Mouse (Mus musculus) right cerebral cortex, postnatal 14 days (tissue): Measurements from ENCODE around the gene Gm48552.

Source experiments
- DNase-seq: peaks from one replicate; pipeline ENCODE4 v3.0.0; 2022

Gm48552 gene

GRCm38 (mm10) chr10:81421041-81421796, 32.4 kb downstream of the Gm48552 start:
- no peak for DNase-seq

- DNase-seq, result no peak
These were observed 32.9 kb downstream of the Gm48552 start for GRCm38 (mm10) chr10:81421797-81422100.

- DNase-seq, result peak; percentile 4
These were observed 33.4 kb downstream of the Gm48552 start for GRCm38 (mm10) chr10:81422191-81422590.

DNA sequence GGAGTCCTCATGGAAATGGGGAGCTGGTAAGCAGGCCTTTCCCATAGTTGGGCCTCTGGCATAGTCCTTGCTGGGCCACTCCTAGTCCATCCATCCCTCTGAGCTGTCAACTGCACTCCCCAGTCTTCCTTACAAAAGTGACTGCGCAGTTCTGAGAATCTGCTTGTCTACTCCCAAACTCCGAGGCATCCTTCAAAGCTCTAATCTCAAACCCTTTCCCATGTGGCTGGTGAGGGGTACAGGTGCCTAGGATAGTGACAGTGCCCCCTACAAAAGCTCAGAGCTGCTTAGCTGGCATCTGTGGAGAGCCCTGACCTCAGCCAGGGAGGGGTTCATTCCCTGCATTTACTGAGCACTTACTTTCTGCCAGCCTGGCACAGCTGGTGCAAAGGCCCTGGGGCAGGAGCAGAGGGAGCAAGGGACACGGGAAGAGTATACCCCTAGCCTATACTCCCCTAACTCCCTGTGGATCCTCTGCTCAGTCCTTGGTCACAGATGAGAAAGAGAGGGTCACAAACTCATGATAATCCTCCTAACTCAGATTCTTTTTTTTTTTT, 33.9 kb downstream of the Gm48552 start:
- no peak for DNase-seq

DNA sequence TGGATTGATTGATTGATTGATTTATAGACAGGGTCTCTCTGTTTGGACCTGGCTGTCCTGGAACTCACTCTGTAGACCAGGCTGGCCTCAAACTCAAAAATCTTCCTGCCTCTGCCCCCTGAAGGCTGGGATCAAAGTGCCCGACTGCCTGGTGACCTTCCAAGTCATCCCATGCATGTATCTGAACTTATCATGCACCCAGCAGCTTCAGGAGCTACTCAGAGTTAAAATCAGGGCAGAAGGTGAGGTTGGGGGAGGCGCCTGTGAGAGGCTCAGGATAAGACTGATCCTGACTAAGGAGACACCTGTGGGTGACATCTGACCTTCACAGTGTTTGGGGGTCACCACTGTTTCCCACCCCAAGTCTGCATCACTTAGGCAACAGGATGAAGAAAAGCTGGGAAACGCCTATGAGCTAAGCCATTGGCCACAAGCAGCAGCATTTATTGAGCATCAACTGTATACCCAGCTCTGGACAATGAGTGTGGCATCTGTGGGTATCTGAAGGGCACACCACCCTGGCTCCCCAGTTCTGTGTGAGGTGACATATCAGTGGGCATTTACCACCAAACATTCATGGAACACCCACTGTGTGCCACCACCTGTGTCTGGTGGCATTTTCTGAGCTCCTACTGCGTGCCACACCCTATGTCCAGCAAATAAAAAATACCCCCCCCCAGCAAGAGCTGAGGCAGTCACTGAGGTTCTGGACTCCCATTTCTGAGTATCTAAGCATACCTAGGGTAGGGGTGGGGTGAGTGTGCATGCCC, 34.9 kb downstream of the Gm48552 start:
- no peak for DNase-seq

DNA sequence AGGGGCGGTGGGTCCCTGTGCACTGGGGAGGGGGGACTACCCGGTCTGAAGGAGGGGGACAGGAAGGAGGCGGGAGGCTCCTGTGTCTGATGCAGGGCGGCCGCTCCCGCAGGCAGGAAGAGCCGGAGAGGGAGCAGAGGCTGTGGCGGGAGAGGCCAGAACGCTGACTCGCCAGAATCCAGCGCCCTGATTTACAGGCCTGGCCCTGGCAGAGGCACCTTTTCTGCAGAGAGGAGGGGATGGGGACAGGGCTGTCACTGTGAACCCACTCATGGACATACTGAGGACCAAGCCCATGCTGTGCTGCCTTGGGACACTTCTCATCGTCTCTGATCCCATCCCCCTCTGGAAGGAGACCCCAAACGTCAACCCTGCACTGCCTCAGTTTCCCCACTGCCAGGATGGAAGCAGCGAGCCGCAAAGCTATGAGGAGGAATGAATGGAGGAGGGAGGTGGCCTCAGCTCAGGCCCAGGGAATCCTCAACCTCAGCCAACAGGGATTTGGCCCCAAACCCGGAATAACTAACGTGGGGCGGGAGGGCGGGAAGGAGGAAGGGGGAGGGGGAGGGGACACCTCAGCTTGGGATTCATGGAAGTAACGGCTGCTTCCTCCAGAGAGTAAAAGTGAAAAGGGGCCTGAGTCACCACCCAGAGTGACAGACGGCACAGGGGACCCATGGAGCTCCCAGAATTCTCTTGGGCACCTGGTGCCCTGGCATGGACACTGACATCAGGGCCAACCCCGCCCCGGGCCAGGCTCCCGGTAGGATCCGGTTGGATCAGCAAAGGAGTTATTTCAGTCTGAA, 35.6 kb downstream of the Gm48552 start:
- DNase-seq, result peak; percentile 36

GRCm38 (mm10) chr10:81425236-81425850, 36.5 kb downstream of the Gm48552 start:
- peak; percentile 28 for DNase-seq

GRCm38 (mm10) chr10:81426081-81426671, 37.4 kb downstream of the Gm48552 start:
- peak; percentile 49 for DNase-seq

DNA sequence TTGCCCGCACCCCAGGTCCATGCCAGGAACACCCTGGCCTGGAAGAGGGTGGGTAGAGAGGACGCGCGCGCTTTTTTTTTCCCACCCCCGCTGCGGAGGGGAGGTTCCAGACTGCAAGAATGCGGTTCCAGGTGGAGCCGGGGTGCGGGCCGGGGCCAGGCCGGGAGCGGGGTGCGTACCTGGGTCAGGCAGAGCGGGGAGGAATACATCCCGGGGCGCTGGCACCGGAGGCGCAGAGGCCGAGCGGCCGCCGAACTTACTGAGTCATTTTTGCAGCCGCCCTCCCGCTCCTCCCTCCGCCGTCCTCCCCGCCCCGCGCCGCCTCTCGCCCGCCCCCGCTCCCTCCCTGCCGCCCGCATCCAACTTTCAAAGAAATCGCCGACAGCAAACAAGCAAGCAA, 38.1 kb downstream of the Gm48552 start:
- peak; percentile 67 for DNase-seq

GRCm38 (mm10) chr10:81427327-81427726, 38.5 kb downstream of the Gm48552 start:
- DNase-seq, result no peak

DNA sequence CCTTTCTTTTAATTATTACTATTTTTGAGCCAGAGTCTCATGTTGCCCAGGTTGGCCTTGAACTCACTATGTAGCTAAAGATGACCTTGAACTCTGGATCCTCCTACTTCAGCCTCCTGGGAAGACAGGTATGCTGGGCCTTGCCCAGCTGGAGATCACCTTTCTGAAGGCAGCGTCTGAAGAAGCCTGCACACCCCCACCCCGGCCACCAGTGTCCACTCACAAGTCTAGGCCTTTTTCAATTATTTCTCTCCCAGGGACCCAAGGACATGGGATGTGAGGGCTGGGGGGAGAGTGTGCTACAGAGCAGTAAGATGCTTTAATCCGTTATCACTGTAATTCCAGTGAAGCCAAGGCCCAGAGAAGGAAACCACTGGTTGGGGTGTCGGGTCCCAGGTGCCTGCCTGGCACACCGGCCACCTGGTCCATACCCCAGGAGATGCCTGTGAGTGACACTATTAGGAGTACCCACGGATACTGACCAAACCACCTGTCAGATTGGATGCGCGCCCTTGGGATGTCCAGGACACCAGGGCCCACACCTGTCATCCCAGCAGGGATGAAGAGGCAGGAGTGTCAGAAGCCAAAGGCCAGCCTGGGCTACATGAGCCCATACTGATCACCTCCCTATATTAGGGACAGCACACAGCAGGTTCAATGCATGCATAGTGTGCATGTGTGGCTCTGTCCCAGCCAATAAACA, 39.1 kb downstream of the Gm48552 start:
- DNase-seq, result peak; percentile 6

DNA sequence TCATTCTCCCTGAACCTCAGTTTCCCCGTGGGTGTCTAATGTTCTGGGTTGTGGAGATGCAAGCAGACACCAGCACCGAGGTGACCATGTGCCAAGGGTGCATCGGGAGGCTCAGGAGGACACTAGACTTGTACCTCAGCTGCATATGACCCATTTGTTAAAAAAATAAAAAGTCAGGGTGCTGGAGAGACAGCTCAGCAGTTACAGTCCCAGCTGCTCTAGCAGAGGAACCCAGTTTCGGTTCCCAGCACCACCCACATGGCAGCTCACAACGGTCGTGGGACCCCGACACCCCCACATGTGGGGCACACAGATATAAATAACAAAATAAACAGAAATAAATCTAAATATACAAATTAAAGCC, 39.7 kb downstream of the Gm48552 start:
- no peak for DNase-seq

- peak; percentile 8 for DNase-seq
These were observed 40.3 kb downstream of the Gm48552 start for GRCm38 (mm10) chr10:81429092-81429491.

GRCm38 (mm10) chr10:81429605-81430061, 40.8 kb downstream of the Gm48552 start:
- peak; percentile 66 for DNase-seq

- peak; percentile 86 for DNase-seq
These were observed 41.5 kb downstream of the Gm48552 start for GRCm38 (mm10) chr10:81430141-81430830.

GRCm38 (mm10) chr10:81430831-81431525, 42.2 kb downstream of the Gm48552 start:
- DNase-seq, result peak; percentile 74

GRCm38 (mm10) chr10:81431526-81432168, 42.8 kb downstream of the Gm48552 start:
- peak; percentile 46 for DNase-seq

GRCm38 (mm10) chr10:81432169-81432867, 43.5 kb downstream of the Gm48552 start:
- peak; percentile 23 for DNase-seq

- DNase-seq, result peak; percentile 88
These were observed 44.1 kb downstream of the Gm48552 start for GRCm38 (mm10) chr10:81432868-81433262.
